Mouse (Mus musculus): Measurements from ENCODE around the gene Car10. TPM values are rescaled to one million over a fixed set of nuclear protein-coding genes. Genes with fewer than 3 reads are reported as not detected.

Car10 gene
- polyA plus RNA-seq, 1 experiment from 2014 or later, result 0.12 TPM

- H3K36me3 ChIP-seq (ENCODE audit: control insufficient read depth, insufficient read depth, low read length), result no peaks in the 10 kb centered on the region
- no peaks in the 10 kb centered on the region for H3K9me3 ChIP-seq (ENCODE audit: control insufficient read depth, low read length)
- H3K4me1 ChIP-seq (ENCODE audit: control insufficient read depth, insufficient read depth, low read length), result no peaks in the 10 kb centered on the region
- H3K27ac ChIP-seq (ENCODE audit: low read depth, low read length), result no peak overlapping the region
- no peak overlapping the region for H3K9ac ChIP-seq (ENCODE audit: low read depth, low read length)
- WGBS, result 76% methylated on average over 1 of the region's 1 CpGs
- no peaks in the 10 kb centered on the region for H3K27me3 ChIP-seq (ENCODE audit: control insufficient read depth, insufficient read depth, low read length)
- no peak for ATAC-seq (ENCODE audit: low FRiP score, low TSS enrichment)
- no peak overlapping the region for H3K4me2 ChIP-seq (replicated peaks; ENCODE audit: low read depth, low read length)
- no peak overlapping the region for H3K4me3 ChIP-seq (ENCODE audit: low read length)
Measured at GRCm38 (mm10) chr11:93137841-93138240, 40.0 kb downstream of the Car10 start.

- Histone ChIP-seq H3K27ac (ENCODE audit: low read depth, low read length) (no peak overlapping the region), H3K36me3 (ENCODE audit: control insufficient read depth, insufficient read depth, low read length) (no peaks in the 10 kb centered on the region), H3K9me3 (ENCODE audit: control insufficient read depth, low read length) (no peaks in the 10 kb centered on the region), H3K4me2 (replicated peaks; ENCODE audit: low read depth, low read length) (no peak overlapping the region), H3K4me1 (ENCODE audit: control insufficient read depth, insufficient read depth, low read length) (no peaks in the 10 kb centered on the region), H3K9ac (ENCODE audit: low read depth, low read length) (no peak overlapping the region), H3K4me3 (ENCODE audit: low read length) (no peak overlapping the region), H3K27me3 (ENCODE audit: control insufficient read depth, insufficient read depth, low read length) (no peaks in the 10 kb centered on the region)
- 73% methylated on average over 1 of the region's 1 CpGs for WGBS
- no peak for ATAC-seq (ENCODE audit: low FRiP score, low TSS enrichment)
Measured at GRCm38 (mm10) chr11:93141727-93142126, 43.9 kb downstream of the Car10 start.

- 16% methylated on average over 2 of the region's 2 CpGs for WGBS
- no peaks in the 10 kb centered on the region for H3K27me3 ChIP-seq (ENCODE audit: control insufficient read depth, insufficient read depth, low read length)
- no peak overlapping the region for H3K4me2 ChIP-seq (replicated peaks; ENCODE audit: low read depth, low read length)
- H3K27ac ChIP-seq (ENCODE audit: low read depth, low read length), result no peak overlapping the region
- H3K4me1 ChIP-seq (ENCODE audit: control insufficient read depth, insufficient read depth, low read length), result no peaks in the 10 kb centered on the region
- H3K4me3 ChIP-seq (ENCODE audit: low read length), result no peak overlapping the region
- ATAC-seq (ENCODE audit: low FRiP score, low TSS enrichment), result no peak
- H3K9ac ChIP-seq (ENCODE audit: low read depth, low read length), result no peak overlapping the region
- no peaks in the 10 kb centered on the region for H3K36me3 ChIP-seq (ENCODE audit: control insufficient read depth, insufficient read depth, low read length)
- H3K9me3 ChIP-seq (ENCODE audit: control insufficient read depth, low read length), result no peaks in the 10 kb centered on the region
Measured at GRCm38 (mm10) chr11:93144544-93144943, 46.7 kb downstream of the Car10 start.

- Histone ChIP-seq H3K36me3 (ENCODE audit: control insufficient read depth, insufficient read depth, low read length) (no peaks in the 10 kb centered on the region), H3K4me3 (ENCODE audit: low read length) (no peak overlapping the region), H3K27ac (ENCODE audit: low read depth, low read length) (no peak overlapping the region), H3K4me1 (ENCODE audit: control insufficient read depth, insufficient read depth, low read length) (no peaks in the 10 kb centered on the region), H3K9ac (ENCODE audit: low read depth, low read length) (no peak overlapping the region), H3K27me3 (ENCODE audit: control insufficient read depth, insufficient read depth, low read length) (no peaks in the 10 kb centered on the region), H3K4me2 (replicated peaks; ENCODE audit: low read depth, low read length) (no peak overlapping the region), H3K9me3 (ENCODE audit: control insufficient read depth, low read length) (no peaks in the 10 kb centered on the region)
- 66% methylated on average over 3 of the region's 3 CpGs for WGBS
- no peak for ATAC-seq (ENCODE audit: low FRiP score, low TSS enrichment)
Measured at GRCm38 (mm10) chr11:93154910-93155309, 57.1 kb downstream of the Car10 start.

- Histone ChIP-seq H3K36me3 (ENCODE audit: control insufficient read depth, insufficient read depth, low read length) (no peaks in the 10 kb centered on the region), H3K4me1 (ENCODE audit: control insufficient read depth, insufficient read depth, low read length) (no peaks in the 10 kb centered on the region), H3K4me2 (replicated peaks; ENCODE audit: low read depth, low read length) (no peak overlapping the region), H3K4me3 (ENCODE audit: low read length) (no peak overlapping the region), H3K9me3 (ENCODE audit: control insufficient read depth, low read length) (no peaks in the 10 kb centered on the region), H3K9ac (ENCODE audit: low read depth, low read length) (no peak overlapping the region), H3K27me3 (ENCODE audit: control insufficient read depth, insufficient read depth, low read length) (no peaks in the 10 kb centered on the region), H3K27ac (ENCODE audit: low read depth, low read length) (no peak overlapping the region)
- ATAC-seq (ENCODE audit: low FRiP score, low TSS enrichment), result no peak
Measured at GRCm38 (mm10) chr11:93172430-93172829, 74.6 kb downstream of the Car10 start.

- H3K27ac ChIP-seq (ENCODE audit: low read depth, low read length), result no peak overlapping the region
- no peaks in the 10 kb centered on the region for H3K36me3 ChIP-seq (ENCODE audit: control insufficient read depth, insufficient read depth, low read length)
- H3K4me3 ChIP-seq (ENCODE audit: low read length), result no peak overlapping the region
- H3K27me3 ChIP-seq (ENCODE audit: control insufficient read depth, insufficient read depth, low read length), result no peaks in the 10 kb centered on the region
- H3K9ac ChIP-seq (ENCODE audit: low read depth, low read length), result no peak overlapping the region
- no peaks in the 10 kb centered on the region for H3K4me1 ChIP-seq (ENCODE audit: control insufficient read depth, insufficient read depth, low read length)
- no peaks in the 10 kb centered on the region for H3K9me3 ChIP-seq (ENCODE audit: control insufficient read depth, low read length)
- WGBS, result 95% methylated on average over 1 of the region's 1 CpGs
- ATAC-seq (ENCODE audit: low FRiP score, low TSS enrichment), result no peak
- no peak overlapping the region for H3K4me2 ChIP-seq (replicated peaks; ENCODE audit: low read depth, low read length)
Measured at GRCm38 (mm10) chr11:93173533-93174308, 75.9 kb downstream of the Car10 start.

GRCm38 (mm10) chr11:93185477-93185876 is 87.6 kb downstream of the Car10 start:
- no peak overlapping the region for H3K4me3 ChIP-seq (ENCODE audit: low read length)
- H3K27ac ChIP-seq (ENCODE audit: low read depth, low read length), result no peak overlapping the region
- WGBS, result 75% methylated on average over 4 of the region's 4 CpGs
- H3K27me3 ChIP-seq (ENCODE audit: control insufficient read depth, insufficient read depth, low read length), result no peaks in the 10 kb centered on the region
- no peak for ATAC-seq (ENCODE audit: low FRiP score, low TSS enrichment)
- no peak overlapping the region for H3K4me2 ChIP-seq (replicated peaks; ENCODE audit: low read depth, low read length)
- H3K9ac ChIP-seq (ENCODE audit: low read depth, low read length), result no peak overlapping the region
- H3K4me1 ChIP-seq (ENCODE audit: control insufficient read depth, insufficient read depth, low read length), result no peaks in the 10 kb centered on the region
- no peaks in the 10 kb centered on the region for H3K9me3 ChIP-seq (ENCODE audit: control insufficient read depth, low read length)
- H3K36me3 ChIP-seq (ENCODE audit: control insufficient read depth, insufficient read depth, low read length), result no peaks in the 10 kb centered on the region

- 82% methylated on average over 2 of the region's 2 CpGs for WGBS
- H3K27me3 ChIP-seq (ENCODE audit: control insufficient read depth, insufficient read depth, low read length), result no peaks in the 10 kb centered on the region
- H3K4me3 ChIP-seq (ENCODE audit: low read length), result no peak overlapping the region
- no peak overlapping the region for H3K9ac ChIP-seq (ENCODE audit: low read depth, low read length)
- no peak overlapping the region for H3K4me2 ChIP-seq (replicated peaks; ENCODE audit: low read depth, low read length)
- ATAC-seq (ENCODE audit: low FRiP score, low TSS enrichment), result no peak
- no peak overlapping the region for H3K27ac ChIP-seq (ENCODE audit: low read depth, low read length)
- H3K36me3 ChIP-seq (ENCODE audit: control insufficient read depth, insufficient read depth, low read length), result no peaks in the 10 kb centered on the region
- no peaks in the 10 kb centered on the region for H3K9me3 ChIP-seq (ENCODE audit: control insufficient read depth, low read length)
- H3K4me1 ChIP-seq (ENCODE audit: control insufficient read depth, insufficient read depth, low read length), result no peaks in the 10 kb centered on the region
Measured at GRCm38 (mm10) chr11:93186163-93186562, 88.3 kb downstream of the Car10 start.

- Histone ChIP-seq H3K9me3 (ENCODE audit: control insufficient read depth, low read length) (no peaks in the 10 kb centered on the region), H3K27me3 (ENCODE audit: control insufficient read depth, insufficient read depth, low read length) (no peaks in the 10 kb centered on the region), H3K9ac (ENCODE audit: low read depth, low read length) (no peak overlapping the region), H3K4me1 (ENCODE audit: control insufficient read depth, insufficient read depth, low read length) (no peaks in the 10 kb centered on the region), H3K36me3 (ENCODE audit: control insufficient read depth, insufficient read depth, low read length) (no peaks in the 10 kb centered on the region), H3K4me2 (replicated peaks; ENCODE audit: low read depth, low read length) (no peak overlapping the region), H3K4me3 (ENCODE audit: low read length) (no peak overlapping the region), H3K27ac (ENCODE audit: low read depth, low read length) (no peak overlapping the region)
- ATAC-seq (ENCODE audit: low FRiP score, low TSS enrichment), result no peak
- 80% methylated on average over 5 of the region's 5 CpGs for WGBS
Measured at GRCm38 (mm10) chr11:93188621-93189020, 90.8 kb downstream of the Car10 start.
